Mouse (Mus musculus): Measurements from ENCODE around the gene Usp36.

Usp36 gene

DNA sequence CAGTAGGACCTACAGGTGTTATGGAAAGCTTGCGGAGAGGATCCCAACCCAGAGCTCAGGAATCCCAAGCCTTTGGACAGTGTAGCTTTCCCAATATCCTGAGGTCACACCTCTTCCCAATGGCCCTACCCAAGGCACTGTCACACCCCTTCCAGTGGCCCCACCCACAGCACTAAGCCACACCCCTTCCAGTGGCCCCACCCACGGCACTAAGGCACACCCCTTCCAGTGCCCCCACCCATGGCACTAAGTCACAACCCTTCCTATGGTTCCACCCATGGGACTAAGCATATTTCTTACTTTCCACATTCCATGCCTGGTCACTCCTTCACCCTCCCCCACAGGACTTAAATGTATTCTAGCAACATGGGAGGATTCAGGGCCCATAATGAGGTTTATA lies 8.8 kb upstream of the Usp36 start:
- DNase-seq (ENCODE audit: low read depth, low spot score): peak; percentile 52

GRCm38 (mm10) chr11:118297967-118298366 lies 7.9 kb upstream of the Usp36 start:
- no peak for DNase-seq (ENCODE audit: low read depth, low spot score)

GRCm38 (mm10) chr11:118295026-118295425 lies 5.0 kb upstream of the Usp36 start:
- DNase-seq (ENCODE audit: low read depth, low spot score): no peak

DNA sequence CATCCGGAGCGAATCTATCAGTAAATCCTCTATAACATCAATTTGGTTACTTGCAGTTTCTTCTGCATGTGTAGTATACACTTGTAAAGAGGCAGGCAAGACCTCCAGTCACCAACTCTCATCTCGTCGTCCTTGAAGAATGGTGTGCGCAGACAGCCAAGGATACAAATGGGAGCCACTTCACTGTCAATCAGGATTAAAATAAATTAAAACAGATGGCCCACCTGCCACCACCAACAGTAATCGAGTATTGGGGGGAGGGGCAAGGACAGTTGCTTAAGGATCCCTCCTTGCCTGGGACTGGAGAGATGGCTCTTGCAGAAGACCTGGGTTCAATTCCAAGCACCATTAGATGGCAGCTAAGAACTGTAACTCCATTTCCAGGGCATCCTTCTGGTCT lies 2.6 kb upstream of the Usp36 start:
- no peak for DNase-seq (ENCODE audit: low read depth, low spot score)

DNA sequence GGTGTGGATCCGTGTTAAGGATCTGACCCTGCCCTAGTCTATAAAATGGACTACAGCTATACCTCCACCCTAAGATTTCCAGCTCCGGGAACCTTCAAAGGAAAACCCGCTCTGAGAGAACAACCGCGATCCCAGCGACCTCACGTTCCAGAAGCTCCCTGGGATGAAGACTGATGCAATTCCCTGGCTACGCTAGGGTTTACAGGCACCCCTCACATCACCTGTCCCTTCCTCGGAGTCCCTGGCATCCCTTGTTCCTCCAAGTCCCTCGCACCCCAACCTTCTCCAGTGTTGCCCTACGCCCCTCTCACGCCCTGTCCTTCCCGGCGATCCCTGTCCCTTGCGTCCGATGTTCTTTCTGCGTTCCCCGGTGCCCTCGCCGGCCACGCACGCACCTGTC lies 482 bp downstream of the Usp36 start:
- peak; percentile 31 for DNase-seq (ENCODE audit: low read depth, low spot score)

- peak; percentile 69 for DNase-seq (ENCODE audit: low read depth, low spot score)
Observed at GRCm38 (mm10) chr11:118289037-118289511, 970 bp downstream of the Usp36 start.

- no peak for DNase-seq (ENCODE audit: low read depth, low spot score)
Observed at GRCm38 (mm10) chr11:118287573-118287972, 2.5 kb downstream of the Usp36 start.

DNA sequence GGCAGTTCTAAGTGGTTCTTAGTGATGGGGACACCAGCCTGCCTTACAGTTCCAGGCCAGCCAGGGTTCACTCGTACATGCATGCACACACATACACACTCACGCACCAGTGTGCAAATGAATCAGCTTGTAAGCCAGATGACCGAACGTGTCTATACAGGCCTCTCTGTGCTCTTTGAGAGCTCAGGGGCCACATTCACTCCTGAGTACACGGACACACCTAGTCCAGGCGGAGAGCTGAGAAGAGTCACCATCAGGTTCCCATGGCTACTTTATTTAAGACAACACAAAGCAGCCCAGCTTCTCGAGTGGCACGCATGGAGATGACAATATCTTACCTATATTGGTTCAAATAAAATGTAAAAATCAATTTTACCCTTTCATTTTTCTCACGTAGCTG lies 3.6 kb downstream of the Usp36 start:
- no peak for DNase-seq (ENCODE audit: low read depth, low spot score)

GRCm38 (mm10) chr11:118285791-118286190 lies 4.3 kb downstream of the Usp36 start:
- DNase-seq (ENCODE audit: low read depth, low spot score): no peak

DNA sequence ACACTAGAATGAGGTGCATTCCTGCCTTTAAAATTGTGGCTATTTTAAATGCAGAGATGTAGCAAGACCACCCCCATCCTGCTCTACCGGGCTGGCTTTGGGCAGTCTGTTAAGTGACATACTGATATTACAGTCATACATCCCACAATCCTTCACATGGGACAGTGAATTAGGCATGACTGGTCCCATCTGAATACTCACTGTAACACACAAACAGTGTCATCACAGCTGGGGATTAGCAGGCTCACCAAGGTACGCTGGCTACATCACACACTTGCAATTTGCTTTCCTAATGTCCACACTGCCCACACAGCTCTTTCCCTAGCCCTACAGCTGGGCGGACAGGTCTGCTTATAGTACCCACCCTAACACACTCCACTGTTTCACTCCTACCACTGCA lies 9.8 kb downstream of the Usp36 start:
- DNase-seq (ENCODE audit: low read depth, low spot score): no peak

GRCm38 (mm10) chr11:118276328-118276727 lies 13.7 kb downstream of the Usp36 start:
- DNase-seq (ENCODE audit: low read depth, low spot score): no peak

- no peak for DNase-seq (ENCODE audit: low read depth, low spot score)
Observed at GRCm38 (mm10) chr11:118275092-118275491, 15.0 kb downstream of the Usp36 start.

DNA sequence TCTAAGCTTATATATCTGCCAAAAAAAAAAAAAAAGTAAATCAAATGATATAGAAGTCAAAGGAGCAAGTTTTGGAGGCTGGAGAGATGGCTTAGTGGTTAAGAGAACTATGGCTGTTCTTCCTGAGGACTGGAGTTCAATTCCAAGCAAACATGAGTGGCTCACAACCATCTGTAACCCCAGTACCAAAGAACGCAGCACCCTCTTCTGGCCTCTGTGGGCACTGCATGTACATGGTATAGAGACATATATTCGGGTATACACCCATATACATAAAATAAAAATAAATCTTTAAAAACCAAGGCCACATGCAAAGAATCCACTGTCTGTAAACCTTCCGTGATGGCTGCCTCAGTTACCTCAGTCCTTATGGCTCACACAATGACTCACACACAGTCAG lies 20.2 kb downstream of the Usp36 start:
- DNase-seq (ENCODE audit: low read depth, low spot score): peak; percentile 62

DNA sequence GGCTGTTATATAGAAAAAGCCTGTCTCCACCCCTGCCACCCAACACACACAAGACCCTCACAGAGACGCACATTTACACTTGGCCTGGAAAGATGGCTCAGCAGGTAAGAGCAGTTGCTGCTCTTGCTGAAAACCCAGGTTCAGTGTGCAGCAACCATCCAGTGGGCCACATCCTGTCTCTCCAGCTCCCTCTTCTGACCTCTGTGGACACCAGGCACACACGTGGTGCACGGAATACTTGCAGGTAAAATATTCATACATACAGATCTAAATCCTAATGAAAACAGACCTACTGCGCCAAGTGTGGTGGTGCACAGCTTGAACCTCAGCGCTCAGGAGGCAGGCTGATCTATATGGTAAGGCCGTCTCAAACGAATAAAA lies 23.4 kb downstream of the Usp36 start:
- no peak for DNase-seq (ENCODE audit: low read depth, low spot score)

- DNase-seq (ENCODE audit: low read depth, low spot score): no peak
Observed at GRCm38 (mm10) chr11:118266044-118266665, 23.9 kb downstream of the Usp36 start.

DNA sequence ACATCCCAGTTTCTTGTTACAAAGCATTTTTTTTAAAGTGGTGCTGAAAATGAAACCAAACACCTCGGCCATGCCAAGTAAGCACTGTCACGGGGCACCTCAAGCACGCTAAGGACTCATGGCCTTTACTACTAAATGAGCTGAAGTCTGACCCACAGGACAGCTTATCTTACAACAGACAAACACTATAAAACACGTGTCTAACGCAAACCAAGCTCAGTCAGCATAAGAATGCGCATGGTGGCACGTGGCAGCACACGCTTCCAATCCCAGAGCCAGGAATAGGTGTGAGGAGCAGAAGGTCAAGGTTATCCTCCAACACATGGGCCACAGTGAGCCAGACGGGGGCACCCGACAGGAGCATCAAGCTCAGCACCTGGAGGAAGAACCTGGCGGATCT lies 24.4 kb downstream of the Usp36 start:
- no peak for DNase-seq (ENCODE audit: low read depth, low spot score)

DNA sequence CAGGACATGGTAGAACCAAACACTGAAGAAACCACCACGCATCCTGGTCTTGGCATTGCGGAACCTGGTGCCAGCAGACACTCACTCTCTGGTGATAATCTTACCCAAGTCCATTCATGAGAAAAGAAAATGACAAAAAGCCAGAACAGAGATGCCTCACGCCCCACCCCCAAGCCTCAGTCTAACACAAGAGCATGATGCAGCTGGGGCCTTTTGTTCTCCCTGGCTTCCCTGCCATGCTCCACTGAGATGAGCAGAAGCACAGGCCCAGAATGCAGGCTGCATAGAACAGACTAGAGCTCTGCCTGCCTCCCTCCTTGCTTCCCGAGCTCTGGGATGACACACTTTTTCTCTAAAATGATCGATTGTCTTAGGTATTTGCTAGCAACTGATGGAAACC lies 26.9 kb downstream of the Usp36 start:
- DNase-seq (ENCODE audit: low read depth, low spot score): no peak

DNA sequence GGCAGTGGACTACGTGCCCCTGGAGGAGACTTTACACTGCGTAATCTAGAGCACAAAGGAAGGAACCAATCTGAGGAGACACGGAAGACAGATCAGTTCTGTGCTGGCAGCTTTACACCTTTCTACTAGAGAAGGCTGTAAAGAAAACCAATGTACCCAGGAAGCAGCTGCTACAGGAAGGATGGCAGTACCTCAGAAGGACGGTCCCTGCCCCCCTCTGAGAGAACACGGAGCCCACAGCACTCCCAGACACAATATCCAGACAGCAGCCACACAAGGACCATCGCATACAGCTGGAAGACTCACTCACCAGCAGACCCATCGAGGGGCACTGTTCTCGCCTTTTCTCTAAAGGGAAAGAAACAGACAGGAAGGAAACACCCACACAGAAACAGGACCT lies 30.0 kb downstream of the Usp36 start:
- no peak for DNase-seq (ENCODE audit: low read depth, low spot score)

- no peak for DNase-seq (ENCODE audit: low read depth, low spot score)
Observed at GRCm38 (mm10) chr11:118259580-118259979, 30.5 kb downstream of the Usp36 start.

GRCm38 (mm10) chr11:118256371-118256770 lies 33.7 kb downstream of the Usp36 start:
- DNase-seq (ENCODE audit: low read depth, low spot score): peak; percentile 49

DNA sequence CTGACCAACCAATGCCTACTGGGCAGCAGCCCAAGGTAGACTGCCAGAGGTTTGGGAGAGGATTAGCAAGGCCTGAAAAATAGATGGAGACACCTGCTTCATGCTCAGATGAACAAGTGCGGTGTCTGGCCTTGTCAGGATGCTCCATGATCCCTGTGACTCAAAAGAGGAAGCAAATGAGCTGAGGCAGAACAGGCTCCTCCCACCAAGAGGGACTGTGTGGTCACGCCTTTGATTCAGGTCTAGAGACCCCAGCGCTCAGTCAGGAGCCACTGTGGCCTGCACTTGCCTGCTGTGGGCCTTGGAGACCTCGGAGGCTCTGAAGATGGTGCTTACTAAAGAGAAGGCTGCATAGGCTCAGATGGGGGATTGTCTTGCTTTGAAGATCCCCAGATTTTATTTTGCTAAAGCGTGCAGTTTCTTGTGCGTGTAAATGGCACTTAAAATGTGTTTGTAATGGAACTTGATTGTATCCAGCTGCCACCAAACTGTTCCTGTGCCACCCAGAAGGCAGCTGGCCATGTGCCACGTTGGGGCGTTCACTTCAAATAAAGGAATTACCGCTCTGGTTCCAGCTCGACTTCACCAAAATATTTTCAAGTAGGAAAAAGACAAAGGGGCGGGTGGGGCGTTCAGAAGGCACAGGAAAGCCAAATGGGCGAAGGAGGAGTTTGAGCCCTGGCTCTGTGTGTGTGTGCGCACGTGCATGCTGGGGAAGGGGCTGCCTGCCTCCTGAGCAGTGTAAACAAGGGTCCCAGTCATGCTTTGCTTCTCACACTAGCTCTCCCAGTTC lies 35.7 kb downstream of the Usp36 start:
- peak; percentile 32 for DNase-seq (ENCODE audit: low read depth, low spot score)

- DNase-seq (ENCODE audit: low read depth, low spot score): no peak
Observed at GRCm38 (mm10) chr11:118253447-118254158, 36.4 kb downstream of the Usp36 start.

GRCm38 (mm10) chr11:118249012-118249383 lies 41.0 kb downstream of the Usp36 start:
- no peak for DNase-seq (ENCODE audit: low read depth, low spot score)

All from ES-CJ7 (cell line).